Mouse (Mus musculus) left cerebral cortex, postnatal 10 days (tissue): ENCODE data around the gene Olfr1339. TPM values are rescaled to one million over a fixed set of nuclear protein-coding genes. Genes with fewer than 3 reads are reported as not detected.

Source experiments
- DNase-seq, 2 experiments: peaks; one replicate each; pipeline ENCODE4 v3.0.0; 2021 to 2022; ENCODE audit warnings: low spot score in 2 of 2, mixed read lengths in 1 of 2; ENCODE audit errors: extremely low spot score in 1 of 2
- intact Hi-C: fragments of 180-260 bp; cut with DNase I; formaldehyde crosslinking; loops from one replicate; pipeline ENCODE4 v1.15.1; 2025
- total RNA-seq, 2 experiments: library from RNA; stranded (reverse); gene quantifications; 2 replicates each; pipeline ENCODE4 v1.2.3; 2021

The Olfr1339 gene
- not detected for total RNA-seq

DNA sequence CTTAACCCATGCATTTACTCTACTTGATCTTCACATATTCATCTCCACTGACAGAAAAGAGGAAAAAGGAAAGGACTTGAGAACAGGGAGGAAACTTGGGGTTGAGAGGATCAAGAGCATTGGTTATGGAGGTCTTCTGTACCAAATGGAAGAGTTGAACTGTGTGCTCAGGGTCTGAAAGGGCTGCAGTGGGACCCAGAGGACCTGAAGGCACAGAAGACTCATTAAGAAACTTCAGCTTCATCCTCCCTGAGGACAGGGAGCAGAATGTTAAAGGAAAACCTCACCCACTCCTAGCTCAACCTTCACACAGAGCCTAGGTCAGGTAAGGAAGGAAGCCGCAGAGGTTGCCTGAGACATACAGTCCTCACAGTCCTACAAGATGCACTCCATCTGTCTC is at the start of gene Olfr1339:
TSS of gene Olfr1339 (plus strand) at position 301 of the 400 bp plus-strand sequence.
- intact Hi-C loops = no loop called here
- DNase-seq = no peak

DNA sequence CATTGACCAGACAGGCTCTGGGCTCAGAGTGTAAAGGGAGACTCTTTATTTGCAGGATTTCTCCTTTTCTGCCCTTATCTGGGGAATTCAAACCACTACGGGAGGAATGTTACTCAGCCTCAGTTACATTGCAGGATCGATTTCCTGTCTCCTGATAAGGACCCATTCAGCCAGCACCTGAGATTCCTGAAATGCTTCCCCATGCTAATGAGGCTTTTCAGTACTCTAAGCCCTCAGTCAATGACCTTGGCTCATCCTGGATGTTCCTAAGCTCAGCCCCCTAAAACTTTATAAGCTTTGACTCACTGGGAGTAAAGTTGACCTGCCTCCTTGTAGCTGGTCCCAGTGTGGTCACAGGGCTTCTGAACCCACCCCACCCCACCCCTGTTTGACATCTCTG is 44.9 kb upstream of the Olfr1339 start:
- DNase-seq = no peak
- intact Hi-C loops = no loop called here

DNA sequence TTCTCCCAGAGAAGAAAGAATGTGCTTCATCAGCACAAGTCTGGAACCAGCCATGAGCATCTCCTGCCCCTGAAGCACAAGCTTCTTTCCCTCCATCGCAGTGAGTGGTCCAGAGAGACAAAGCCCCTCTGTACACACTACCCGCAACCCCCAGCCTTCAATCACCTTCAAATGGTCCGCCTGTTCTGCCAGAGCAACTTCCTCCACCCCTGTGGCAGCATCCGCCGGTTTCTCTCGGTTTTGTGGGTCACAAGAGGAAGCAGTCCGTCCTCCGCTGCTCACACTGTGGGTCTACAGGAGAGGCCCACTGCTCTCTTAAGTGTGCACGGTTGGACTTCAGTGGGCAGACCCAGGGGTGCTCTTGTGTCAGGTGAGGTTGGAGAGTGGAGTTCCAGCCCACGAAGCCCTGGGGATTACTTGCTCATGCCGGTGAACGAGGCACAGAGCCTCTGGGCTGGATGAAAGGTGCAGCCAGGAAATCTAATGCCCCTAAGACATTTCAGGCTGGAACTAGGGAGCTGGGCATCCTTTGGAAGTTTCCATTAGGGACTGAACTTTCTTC is 39.5 kb upstream of the Olfr1339 start, which contains the start of gene Olfr1342:
TSS of gene Olfr1342 (minus strand) at position 345 of the 562 bp plus-strand sequence.
- intact Hi-C loops = no loop called here
- DNase-seq = no peak

DNA sequence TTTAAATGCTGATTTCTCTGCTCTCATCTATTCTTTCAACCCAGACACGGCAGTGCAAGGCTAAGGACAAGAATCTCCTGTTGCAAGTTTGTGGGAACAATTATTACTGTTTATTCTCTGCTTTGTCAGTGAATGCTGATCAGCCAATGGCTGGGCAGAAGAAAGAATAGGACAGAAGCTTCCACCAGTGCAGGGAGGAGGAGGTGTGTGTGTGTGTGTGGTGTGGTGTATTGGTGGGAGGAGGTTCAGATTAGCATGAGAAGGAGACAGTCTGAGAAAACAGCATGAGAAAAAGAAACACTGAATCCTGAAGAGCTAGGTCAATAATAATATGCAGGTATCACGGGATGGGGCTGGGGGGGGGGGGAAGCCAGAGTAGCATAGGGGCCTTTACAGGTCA is 38.2 kb upstream of the Olfr1339 start:
- intact Hi-C loops = no loop called here
- no peak for DNase-seq

DNA sequence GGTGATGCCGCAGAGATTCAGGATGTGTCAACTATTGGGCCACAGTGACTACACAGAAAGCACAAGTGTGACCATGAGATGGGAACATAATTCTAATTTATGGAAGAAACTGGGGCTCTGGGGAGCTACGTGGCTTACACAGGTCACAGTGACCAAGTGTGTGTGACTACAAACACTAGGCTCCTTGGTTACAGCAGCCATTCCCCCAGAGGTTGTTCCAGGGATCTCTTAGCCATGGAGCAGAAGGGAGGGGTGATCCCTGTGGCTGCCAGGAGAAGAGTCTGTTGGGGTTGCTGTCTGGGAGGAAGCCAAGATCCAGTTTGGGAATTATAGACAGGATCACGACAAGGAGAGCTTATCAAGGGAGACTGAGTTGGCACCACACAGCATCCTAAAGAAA is 28.8 kb upstream of the Olfr1339 start, which contains the start of gene Olfr1341:
TSS of gene Olfr1341 (plus strand) at position 301 of the 400 bp plus-strand sequence.
- intact Hi-C loops = no loop called here
- no peak for DNase-seq

DNA sequence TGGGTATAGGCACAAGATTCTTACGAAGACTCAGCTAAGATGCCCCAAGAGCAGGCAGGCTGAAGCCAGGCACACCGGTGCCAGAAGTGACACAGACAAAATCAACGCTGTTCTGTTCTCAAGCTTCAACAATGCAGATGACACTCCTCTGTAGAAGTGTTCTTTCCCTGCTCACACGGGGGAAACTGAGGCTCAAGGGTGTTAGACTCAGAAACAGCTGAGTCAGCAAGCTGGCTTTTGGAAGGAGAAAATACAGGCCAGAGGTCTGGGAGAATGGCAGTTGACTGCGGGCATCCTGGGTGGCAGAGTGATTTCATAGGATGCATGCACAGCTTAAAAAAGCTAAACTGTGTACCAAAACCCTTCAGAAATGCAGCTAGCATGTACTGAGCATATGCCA is 23.9 kb upstream of the Olfr1339 start:
- DNase-seq = no peak
- intact Hi-C loops = no loop called here

DNA sequence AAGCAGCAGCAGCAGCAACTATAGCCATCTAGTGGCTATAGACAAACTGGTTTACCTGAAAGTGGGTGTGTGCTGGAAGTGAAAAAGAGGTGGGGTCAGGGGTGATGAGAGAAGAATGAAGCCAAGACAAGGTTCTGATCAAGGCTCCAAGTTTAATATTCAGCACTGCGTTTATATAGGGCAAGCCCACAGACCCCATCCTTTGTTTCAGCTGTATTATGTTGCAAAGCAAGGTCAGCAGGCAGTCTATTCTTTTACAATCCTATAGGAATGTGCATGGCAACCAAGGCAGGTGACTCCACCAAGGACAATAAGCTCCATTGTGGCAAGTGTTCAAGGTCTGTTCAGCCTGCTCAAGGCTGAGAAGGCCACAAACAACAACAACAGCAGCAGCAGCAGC is 20.3 kb upstream of the Olfr1339 start:
- intact Hi-C loops = no loop called here
- DNase-seq = no peak

DNA sequence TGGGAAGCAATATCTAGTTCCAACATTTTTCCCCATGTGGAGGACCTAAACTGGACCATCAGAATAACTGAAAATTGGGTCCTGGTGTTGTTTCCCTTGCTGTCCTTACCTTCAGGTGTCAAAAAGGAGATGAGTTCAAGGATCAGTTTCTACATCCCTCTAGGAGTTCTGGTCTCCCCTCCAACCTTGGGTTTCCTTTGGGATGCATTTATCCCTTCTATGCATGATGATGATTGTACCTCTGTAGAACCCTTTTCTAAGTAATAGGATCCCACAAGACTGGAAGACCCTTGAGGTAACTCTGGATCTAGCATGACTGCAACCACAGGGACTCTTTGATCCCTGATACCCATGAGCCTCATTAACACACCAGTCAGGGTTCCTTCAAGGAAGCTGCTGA is 12.1 kb upstream of the Olfr1339 start, which contains the start of gene Olfr1340:
TSS of gene Olfr1340 (plus strand) at position 301 of the 400 bp plus-strand sequence.
- DNase-seq = no peak
- intact Hi-C loops = no loop called here

DNA sequence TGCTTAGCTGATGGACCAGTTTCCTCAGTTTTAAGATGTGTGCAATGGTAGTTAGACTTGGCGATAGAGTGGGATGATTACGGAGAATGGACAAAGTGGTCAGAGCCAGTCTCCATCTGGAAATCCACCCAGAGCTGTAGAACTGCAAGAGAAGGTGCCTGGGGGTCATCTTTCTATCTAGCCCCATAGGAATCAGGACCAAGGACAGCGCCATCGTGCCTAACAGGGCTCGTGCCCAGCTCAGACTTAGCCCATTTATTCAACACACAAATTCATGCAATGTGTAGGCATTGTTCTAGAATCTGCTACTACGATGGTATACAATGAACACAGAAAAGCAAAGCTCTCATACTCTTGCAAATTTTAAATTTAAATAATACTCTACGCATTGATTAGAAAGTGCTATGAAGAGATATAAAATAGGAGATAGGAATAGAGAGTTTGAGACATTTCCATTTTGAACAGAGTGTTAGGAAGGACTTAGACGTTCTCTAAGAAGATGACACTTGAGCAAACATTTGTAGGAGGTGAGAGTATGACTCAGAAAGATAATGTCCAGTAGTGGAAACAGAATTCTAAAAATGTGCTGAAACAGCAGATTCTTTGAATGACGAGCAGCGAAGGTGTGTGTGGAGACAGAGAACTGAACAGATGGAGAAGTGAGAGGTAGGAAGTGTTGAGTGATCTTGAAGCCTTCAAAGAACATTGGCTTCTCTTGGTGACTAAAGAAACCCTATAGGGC is 10.1 kb upstream of the Olfr1339 start:
- intact Hi-C loops = no loop called here
- DNase-seq = no peak

DNA sequence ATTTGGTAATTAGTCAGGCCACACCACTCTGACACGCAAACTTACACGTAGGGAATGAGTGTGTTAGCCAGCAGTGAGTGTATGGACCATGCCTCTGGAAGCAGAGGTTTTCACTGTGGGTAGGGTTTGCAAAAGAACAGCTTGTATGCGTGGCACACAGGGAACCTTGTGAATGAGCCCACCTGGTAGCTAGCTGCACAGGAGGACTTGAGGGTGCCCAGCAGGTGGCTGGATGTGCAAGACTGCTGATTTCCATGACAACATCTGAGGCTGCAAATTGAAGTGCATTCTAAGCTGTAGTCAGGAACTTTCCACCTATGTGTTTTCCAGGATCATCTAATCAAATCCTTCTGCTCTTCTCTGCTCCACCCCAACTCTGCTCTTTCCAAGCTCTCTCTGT is 7.6 kb downstream of the Olfr1339 start:
- intact Hi-C loops = no loop called here
- DNase-seq = no peak

DNA sequence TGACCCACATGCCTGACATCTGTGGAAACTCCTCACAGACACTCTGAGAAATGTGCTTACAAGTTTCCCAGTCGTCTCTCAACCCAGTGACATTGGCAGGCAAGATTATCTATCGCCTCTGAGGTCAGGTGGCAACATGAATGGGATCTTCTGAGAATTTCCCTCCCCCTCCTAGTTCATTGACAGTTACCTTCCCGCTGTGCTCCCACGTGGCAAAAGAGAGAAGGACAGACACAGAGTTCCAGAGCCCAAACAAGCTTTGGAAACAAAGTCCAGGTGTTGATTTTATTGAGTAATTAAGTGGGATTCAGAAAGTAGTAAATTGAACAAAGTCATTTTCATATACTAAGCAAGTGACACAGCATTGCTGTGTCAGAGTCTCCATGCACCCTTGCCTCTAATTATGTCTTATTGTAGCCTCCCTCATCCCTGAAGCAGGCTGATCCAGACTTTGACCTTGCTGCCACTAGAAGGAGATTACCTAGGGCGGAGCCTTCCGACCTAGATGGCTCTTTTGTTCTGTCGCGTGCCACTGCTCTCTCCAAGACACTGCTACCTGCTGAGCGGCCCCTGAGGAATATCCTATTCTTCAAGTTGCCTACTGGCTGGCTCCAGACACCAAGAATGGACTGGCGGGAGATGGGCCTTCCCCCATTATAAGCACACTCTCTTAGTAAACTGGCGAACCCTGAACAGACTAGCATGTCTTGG is 9.2 kb downstream of the Olfr1339 start:
- no peak for DNase-seq
- intact Hi-C loops = no loop called here

DNA sequence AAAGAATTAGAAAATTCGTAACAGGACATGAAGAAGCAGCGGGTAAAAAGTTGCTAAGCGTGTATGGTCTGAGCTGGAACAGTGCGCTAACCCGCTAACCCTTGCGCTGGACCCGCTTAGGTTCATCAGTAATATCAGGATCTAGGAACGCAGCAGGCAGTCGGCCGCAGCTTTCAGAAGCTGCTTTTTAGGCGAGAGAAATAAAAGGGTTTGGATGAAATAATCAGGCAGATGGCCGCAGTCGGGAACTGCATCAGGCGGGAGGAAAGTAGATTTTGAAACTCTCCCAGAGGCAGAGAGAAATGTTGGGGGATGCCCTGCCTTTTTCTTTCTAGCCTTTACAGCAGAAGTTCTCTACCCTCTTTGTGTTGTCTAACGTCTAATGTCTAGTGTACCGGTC is 9.9 kb downstream of the Olfr1339 start:
- intact Hi-C loops = no loop called here
- DNase-seq = no peak

DNA sequence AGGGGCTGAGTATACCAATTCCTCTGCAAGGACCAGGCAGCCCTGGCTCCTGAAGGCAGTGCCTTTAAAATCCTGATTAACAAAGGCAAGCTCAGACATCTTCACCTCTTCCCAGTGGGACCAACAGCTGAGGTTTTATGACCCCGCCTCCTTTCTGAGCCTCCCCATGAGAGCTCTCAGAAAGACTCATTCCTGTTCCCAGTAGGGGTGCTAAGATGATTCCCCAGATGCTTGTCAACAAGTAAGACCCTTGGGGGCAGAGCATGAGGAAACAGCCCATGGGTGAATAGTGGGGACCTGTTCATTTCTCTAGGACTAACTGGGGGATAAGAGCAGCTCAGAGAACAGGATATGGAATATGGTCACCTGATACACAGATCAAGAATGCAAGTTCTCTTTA is 26.7 kb downstream of the Olfr1339 start, which contains the start of gene Olfr1338:
TSS of gene Olfr1338 (minus strand) at position 101 of the 400 bp plus-strand sequence.
- intact Hi-C loops = no loop called here
- no peak for DNase-seq

DNA sequence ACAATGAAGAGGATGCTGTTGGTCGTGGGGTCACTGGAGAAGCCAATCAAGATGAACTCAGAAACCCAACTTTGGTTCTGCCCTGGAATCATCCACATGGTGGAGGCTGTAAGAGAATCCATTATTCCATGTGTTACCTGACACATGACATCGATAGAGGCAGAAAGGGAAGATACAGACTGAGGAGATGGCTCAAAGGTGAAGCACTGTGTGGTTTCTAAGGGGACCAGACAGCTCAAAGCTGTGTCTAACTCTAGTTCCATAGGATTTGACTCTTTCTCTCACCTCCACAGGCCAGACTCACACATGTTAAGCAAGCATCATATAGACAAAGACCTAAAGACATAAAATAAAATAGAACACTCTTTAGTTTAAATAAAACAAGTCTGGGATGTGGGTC is 50.5 kb downstream of the Olfr1339 start, which contains the start of gene Olfr1337:
TSS of gene Olfr1337 (minus strand) at position 101 of the 400 bp plus-strand sequence.
- intact Hi-C loops = no loop called here
- DNase-seq = no peak

Other genes with a start within 250 kb of the Olfr1339 start
- 10 to 100 TPM; 13.6 to 13.7 TPM for gene Tie1, start 242.1 kb upstream of the Olfr1339 start, total RNA-seq
- not detected for gene 2610528J11Rik, start 205.2 kb upstream of the Olfr1339 start, total RNA-seq
- 1 to 10 TPM; 1.5 to 1.8 TPM for gene Tmem125, start 188.1 kb upstream of the Olfr1339 start, total RNA-seq
- 1 to 10 TPM in 1 of 2 experiments, under 1 TPM in 1; 0.90 to 1.1 TPM for gene Cfap57, start 111.4 kb upstream of the Olfr1339 start, total RNA-seq
- 10 to 100 TPM; 48.3 to 54.4 TPM for gene Ebna1bp2, start 111.4 kb upstream of the Olfr1339 start, total RNA-seq
- gene Olfr62, start 73.2 kb upstream of the Olfr1339 start, total RNA-seq = not detected
- not detected for gene Olfr1342, start 39.4 kb upstream of the Olfr1339 start, total RNA-seq
- not detected for gene Olfr1341, start 28.7 kb upstream of the Olfr1339 start, total RNA-seq
- gene Olfr1340, start 12.0 kb upstream of the Olfr1339 start, total RNA-seq = not detected
- gene Olfr1338, start 26.6 kb downstream of the Olfr1339 start, total RNA-seq = not detected
- gene Olfr1337, start 50.4 kb downstream of the Olfr1339 start, total RNA-seq = not detected
- gene Olfr1335, start 77.8 kb downstream of the Olfr1339 start, total RNA-seq = not detected
- gene Olfr1333, start 104.1 kb downstream of the Olfr1339 start, total RNA-seq = not detected
- not detected for gene Olfr1331, start 132.5 kb downstream of the Olfr1339 start, total RNA-seq
- not detected for gene Olfr1330, start 156.4 kb downstream of the Olfr1339 start, total RNA-seq
- gene Olfr1329, start 185.3 kb downstream of the Olfr1339 start, total RNA-seq = not detected
- gene Olfr1328, start 206.4 kb downstream of the Olfr1339 start, total RNA-seq = not detected
- gene Lao1, start 229.4 kb downstream of the Olfr1339 start, total RNA-seq = under 1 TPM in 1 of 2 experiments, not detected in 1; 0.92 TPM